Mouse (Mus musculus) brain, embryonic 14.5 days (tissue): ENCODE measurements at regions not wholly inside any gene's neighbourhood (a gene's known extent, or its start where the extent isn't known, plus 50 kb on each side); places are given as distances from the start of the nearest gene placed in this dataset.
A peak's percentile ranks its signal among the peaks of the same experiment; 100 is the strongest.

Experiments
- DNase-seq: peaks from one replicate; pipeline ENCODE4 v3.0.0-alpha.2; 2011; ENCODE audit warnings: low read depth
- CTCF ChIP-seq: fragments of 200-500 bp; IDR thresholded peaks from 2 replicates; pipeline ENCODE4 v1.5.1; 2012; ENCODE audit warnings: inconsistent platforms, mild to moderate bottlenecking, moderate library complexity, borderline replicate concordance; ENCODE audit not compliant: insufficient read depth, insufficient read length; ENCODE audit errors: extremely low read depth
- POLR2A ChIP-seq: fragments of 200-500 bp; IDR thresholded peaks from 2 replicates; pipeline ENCODE4 v1.6.1; 2012; ENCODE audit warnings: mild to moderate bottlenecking, inconsistent platforms, borderline replicate concordance; ENCODE audit not compliant: poor library complexity, insufficient read depth, insufficient read length, severe bottlenecking; ENCODE audit errors: extremely low read depth

DNA sequence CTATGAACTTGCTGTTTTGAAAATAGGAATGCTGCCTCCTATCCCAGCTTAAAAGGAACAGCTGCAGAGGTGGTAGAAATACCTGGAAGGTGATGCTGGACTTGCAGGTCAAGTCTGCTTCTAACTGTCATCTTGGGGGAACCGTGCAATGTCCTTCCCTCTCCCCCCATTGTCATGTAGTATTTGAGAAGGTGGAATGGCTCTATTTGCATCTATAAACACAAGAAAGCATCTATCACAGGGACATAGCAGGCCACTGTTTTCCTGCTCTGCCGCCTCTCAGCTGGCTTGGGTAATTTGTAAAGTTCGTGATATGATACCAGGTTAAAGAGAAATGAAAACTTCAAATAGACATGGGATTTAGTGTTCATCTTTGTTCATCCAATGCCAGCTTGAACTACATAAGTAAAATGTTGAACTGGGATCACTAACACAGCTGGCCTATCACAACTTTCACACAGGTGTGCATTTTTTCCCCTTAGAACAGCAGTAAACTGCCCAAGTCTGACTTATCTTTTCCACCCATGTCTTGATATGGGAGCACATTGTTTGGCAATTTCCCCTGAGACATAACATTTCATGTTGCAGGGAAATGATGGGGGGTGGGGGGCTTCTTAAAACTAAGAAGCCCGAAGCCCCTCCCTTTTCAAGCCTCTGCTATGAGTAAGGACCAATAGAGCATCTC lies 138.6 kb upstream of the Fndc3a start:
- no peak for TF ChIP-seq CTCF
- TF ChIP-seq POLR2A: no peak

DNA sequence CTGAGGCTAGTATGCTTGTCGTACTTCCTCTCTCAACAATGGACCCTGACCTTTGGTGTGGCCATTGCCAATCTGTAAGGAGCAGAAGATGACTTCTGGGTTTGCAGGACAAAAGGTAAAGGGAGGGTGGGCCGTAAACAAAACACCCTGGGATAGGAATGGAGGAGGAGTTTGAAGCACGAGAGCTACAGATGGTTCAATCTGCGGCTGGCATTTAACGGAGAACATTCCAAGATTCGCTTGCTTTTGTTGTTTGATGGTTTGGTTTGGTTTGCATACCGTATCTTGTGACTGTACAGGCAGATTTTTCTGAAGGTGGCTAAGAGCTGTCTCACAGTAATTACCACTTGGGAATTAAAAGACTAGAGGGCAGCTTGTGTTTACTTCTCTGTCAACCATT lies 137.7 kb upstream of the Fndc3a start:
- TF ChIP-seq POLR2A (no peak), CTCF (no peak)
- peak; percentile 18 for DNase-seq

More for the DNA sequence above, 138.6 kb upstream of the Fndc3a start:
- DNase-seq: no peak

DNA sequence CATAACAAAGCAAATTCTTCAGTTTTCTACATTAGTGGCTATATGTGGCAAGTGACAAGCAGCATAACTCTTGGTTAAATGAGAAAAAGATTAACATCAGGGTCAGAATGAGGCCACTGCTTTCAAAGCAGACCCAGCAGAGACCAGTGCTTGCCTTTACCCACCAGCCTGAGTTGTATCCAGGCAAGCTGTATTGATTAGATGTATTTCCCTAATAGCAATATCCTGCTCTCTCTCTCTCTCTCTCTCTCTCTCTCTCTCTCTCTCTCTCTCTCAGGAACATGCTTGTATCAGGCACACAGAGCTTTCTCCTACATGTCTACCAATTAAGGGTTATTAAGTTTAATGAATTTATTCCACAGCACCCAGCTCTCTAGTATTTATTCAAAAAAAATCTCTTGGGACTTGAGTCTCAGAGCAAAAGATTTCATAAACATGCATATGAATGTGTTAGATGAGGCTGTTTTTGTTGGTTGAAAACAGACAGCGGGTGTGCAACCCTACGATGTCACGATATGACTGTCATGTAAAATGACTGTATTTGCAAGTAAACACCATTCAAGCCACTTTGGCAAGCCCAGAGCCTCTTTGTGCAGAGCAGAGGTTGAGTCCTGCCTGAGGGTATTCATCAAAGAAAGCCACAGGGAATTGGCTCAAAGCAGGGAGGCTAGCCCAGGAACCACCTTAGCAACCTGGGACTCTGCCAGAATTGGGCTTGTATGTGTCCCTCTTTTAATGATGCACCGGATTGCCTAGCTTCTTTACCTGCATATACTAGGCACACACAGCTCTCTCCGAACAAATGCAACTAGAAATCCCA lies 136.0 kb upstream of the Fndc3a start:
- TF ChIP-seq CTCF (no peak), POLR2A (no peak)

DNA sequence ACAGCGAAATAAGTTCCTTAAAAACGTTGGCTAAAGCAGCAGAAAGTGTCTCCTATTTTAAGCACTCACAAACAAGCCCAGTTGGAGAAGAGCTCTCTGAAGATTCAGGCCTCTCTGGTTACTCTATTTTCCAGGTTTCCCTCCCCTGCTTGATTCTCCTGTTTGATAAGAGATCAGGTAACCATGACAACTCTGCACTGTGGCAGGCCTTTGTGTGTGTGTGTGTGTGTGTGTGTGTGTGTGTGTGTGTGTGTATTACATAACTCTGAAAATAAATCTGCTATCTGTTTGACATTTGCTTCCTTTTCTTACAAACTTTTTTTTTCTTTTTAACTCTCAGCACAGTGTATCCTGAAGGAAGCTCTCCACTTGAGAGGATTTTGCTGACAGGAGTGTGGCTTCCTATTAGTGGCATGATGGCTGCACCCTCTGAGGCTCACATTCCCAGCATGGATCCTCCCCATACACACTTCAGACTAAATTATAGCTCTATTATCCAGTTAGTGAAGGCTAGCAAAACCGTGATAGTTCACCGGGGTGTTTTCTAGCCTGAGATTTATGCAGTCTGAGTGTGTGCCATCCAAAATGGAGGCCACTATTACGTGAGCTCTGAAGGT lies 135.1 kb upstream of the Fndc3a start:
- TF ChIP-seq CTCF (no peak), POLR2A (no peak)
- DNase-seq: peak; percentile 75

More for the DNA sequence above, 136.0 kb upstream of the Fndc3a start:
- DNase-seq: peak; percentile 77

DNA sequence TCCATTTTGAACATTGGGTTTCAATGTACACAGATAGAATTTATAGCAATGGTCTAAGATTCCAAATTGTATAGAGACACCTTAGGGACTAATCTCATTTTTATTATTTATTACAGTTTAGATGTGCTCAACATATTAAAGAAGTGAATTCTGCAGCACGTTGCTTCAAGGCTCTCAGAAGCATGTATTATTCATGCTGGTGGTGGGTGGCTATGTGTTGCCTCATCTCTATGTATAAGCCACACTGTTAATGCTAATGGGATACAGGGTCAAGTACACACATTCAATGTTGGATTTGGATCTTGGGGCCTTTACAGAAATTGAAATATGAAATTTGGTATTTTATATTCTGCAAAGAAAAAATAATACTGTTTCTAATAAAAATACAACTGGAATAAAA lies 131.9 kb upstream of the Fndc3a start:
- peak; percentile 57 for DNase-seq
- TF ChIP-seq CTCF (no peak), POLR2A (no peak)

DNA sequence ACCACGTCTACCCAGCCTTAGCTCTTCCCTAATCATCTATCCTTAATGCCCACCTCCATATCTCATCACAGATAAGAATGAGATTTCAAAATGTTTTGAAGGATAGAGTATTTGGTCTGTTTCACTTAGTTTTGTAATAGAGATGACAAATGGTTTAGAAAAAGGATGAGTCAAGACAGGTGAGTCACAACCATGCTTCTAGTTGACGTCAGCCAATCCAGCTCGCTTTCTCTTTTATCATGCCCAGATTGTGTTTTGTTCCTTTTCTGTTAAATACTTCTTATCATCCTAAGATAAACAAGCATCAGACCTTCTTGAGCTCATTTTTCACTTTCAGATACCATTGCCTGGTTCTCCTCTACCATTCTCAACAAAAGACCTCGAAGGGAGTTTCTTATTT lies 125.4 kb upstream of the Fndc3a start:
- TF ChIP-seq POLR2A (no peak), CTCF (no peak)

DNA sequence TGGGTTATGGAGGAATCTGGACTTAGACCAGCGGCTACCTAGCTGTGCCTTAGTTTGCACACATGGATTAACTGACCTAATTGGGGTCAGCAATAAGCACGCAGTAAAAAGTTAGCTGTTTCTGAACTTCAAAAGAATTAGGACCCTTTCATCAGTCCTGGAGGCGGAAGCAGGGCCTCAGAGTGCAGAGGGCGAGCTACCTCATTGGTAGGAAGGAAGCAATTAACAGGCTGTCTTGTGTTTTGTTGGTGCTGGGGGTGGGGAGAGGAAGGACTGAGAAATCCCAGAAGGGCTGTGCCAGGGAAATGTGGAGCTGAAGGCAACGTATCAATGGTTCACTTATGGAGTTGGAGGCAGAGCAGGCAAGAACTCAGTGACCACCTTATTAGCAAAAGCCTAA lies 119.5 kb upstream of the Fndc3a start:
- TF ChIP-seq POLR2A: no peak
- no peak for DNase-seq

More for the DNA sequence above, 125.4 kb upstream of the Fndc3a start:
- no peak for DNase-seq

DNA sequence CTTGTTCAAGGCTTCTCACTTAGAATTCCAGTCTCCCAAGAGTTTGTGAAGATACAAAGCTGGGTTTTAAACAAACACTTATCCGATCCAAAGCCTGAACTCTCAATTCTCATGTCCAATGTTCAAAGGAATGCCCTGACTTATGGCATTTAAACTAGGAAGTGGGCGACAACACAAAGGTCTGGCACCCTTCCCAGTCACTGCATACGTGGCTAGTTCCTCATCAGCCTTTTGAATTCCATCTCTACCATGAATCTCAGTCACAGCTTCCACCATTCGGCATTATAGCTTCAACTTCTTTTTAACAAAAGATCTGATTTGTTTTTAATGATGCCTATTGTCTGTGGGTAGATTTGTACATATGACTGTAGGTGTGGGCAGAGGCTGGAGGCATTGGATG lies 115.7 kb upstream of the Fndc3a start:
- TF ChIP-seq CTCF: no peak
- TF ChIP-seq POLR2A: no peak
- DNase-seq: no peak

DNA sequence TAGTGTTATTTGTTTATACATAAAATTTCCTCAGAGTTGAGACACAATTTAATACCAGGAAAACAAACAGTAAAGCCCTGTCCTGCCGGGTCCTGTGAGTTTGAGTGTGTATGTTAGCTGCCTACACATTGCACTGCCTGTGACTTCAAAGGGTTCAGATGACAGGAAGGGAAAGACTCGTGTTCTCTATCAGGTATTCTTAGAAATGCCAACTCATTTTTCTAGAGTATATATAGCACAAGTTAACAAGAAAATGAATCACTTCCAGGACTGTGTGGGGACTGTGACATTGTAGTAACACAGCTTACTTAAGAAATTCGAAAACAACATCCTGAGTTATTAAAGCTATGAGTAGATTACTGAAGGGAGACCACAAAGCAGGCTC lies 112.4 kb upstream of the Fndc3a start:
- no peak for DNase-seq
- TF ChIP-seq POLR2A (no peak), CTCF (no peak)

DNA sequence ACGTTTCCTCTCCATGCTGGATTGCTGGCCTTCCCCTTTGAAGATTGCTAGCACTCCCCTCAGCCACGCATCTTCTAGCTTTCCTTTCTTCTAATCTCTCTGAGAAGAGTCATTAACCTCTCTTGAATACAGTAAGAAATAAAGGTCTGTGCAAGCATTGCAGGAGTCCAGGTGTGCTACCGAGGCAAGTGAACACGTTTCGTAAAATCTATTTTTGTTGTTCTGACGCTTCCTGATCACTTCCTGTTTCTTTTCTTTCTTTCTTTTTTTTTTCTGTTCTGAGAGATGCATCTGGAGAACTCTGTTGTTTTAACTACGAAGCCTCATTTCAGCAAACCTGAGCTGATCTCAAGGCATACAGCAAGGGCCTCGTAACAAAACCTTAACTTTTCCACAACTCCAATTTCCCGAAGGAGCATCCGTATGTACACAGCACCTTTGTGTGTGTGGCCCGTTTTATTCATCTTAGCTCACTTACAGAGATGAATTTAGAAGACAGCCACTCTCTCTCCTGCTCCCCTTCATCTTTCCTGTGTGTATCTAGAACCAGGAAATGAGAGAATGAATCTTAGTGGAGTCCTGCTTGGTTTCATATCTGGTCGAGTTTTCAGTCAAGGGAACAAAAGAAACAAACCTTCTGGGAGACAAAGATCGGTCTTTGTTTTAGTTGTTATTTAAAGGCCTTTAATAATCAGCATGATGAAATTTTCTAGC lies 111.9 kb upstream of the Fndc3a start:
- TF ChIP-seq CTCF (no peak), POLR2A (no peak)
- DNase-seq: no peak

DNA sequence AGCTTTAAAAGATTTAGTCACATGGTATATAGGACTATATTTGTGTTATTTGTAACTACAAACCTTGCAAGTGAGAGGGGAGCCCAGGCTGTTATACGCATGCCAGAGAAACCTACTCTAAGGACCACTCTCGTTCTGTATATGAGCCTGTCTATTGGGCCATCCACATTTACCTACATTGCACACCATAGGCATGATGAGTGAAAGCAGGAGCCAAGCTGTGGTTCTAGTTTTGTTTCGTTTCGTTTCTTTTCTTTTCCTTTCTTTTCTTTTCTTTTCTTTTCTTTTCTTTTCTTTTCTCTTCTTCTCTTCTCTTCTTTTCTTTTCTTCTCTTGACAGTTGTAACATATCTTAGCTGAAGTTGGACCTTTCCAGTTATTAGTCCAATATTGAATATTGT lies 109.2 kb upstream of the Fndc3a start:
- DNase-seq: no peak
- TF ChIP-seq POLR2A (no peak), CTCF (no peak)
